Mouse (Mus musculus) bone marrow macrophage, adult 2 months (primary cell): ENCODE results near the gene Vmn1r79. TPM values are rescaled to one million over a fixed set of nuclear protein-coding genes. Genes with fewer than 3 reads are reported as not detected.
"Not testable (repeated sequence)": the region's sequence is repeated elsewhere in the genome, so short reads cannot be mapped to it uniquely, and the experiment has no call there.

Source experiments
- H3K27ac ChIP-seq: 2 replicates; pipeline ENCODE4 v1.5.1; 2012; ENCODE audit warnings: low read depth, low read length; ENCODE audit not compliant: insufficient read depth
- H3K4me1 ChIP-seq: 2 replicates; pipeline ENCODE4 v1.6.1; 2012; ENCODE audit warnings: low read length; ENCODE audit not compliant: control insufficient read depth, insufficient read depth
- H3K4me3 ChIP-seq: 2 replicates; pipeline ENCODE4 v1.5.1; 2012; ENCODE audit warnings: mild to moderate bottlenecking, low read length, moderate library complexity; ENCODE audit not compliant: insufficient read depth
- CTCF ChIP-seq: IDR thresholded peaks from 2 replicates; pipeline ENCODE4 v1.5.1; 2012; ENCODE audit warnings: low read depth, mild to moderate bottlenecking, low read length, moderate library complexity
- POLR2A ChIP-seq: IDR thresholded peaks from 2 replicates; pipeline ENCODE4 v1.6.1; 2012; ENCODE audit warnings: mild to moderate bottlenecking, low read depth, low read length, borderline replicate concordance
- polyA plus RNA-seq: library from polyadenylated mRNA; stranded (reverse); fragments of >200 nt; gene quantifications from 2 replicates; pipeline ENCODE4 v1.2.4, GENCODE M21; 2012; ENCODE audit not compliant: missing spikeins, insufficient read depth, insufficient read length

Gene Vmn1r79
- 0.28 TPM in 1 of 2 replicates, not detected in the other for polyA plus RNA-seq

- not testable (repeated sequence) for H3K4me3 ChIP-seq, H3K27ac ChIP-seq, H3K4me1 ChIP-seq
Observed at GRCm38 (mm10) chr7:12170979-12171378, at the start of gene Vmn1r79. TSS of gene Vmn1r79 (plus strand) at chr7:12171279.

- Histone ChIP-seq H3K4me3 (no peak within 1 kb of the TSS), H3K4me1 (no peaks in the 10 kb centered on the region), H3K27ac (no peak within 1 kb of the TSS)
- no peak for TF ChIP-seq CTCF
Observed at GRCm38 (mm10) chr7:12149957-12150356, 21.1 kb upstream of the Vmn1r79 start, which contains the start of gene Vmn1r78. TSS of gene Vmn1r78 (plus strand) at chr7:12150257.

GRCm38 (mm10) chr7:12156463-12156862, 14.6 kb upstream of the Vmn1r79 start:
- H3K27ac ChIP-seq, H3K4me1 ChIP-seq, H3K4me3 ChIP-seq: not testable (repeated sequence)

GRCm38 (mm10) chr7:12172926-12173325, 1.8 kb downstream of the Vmn1r79 start:
- not testable (repeated sequence) for H3K4me1 ChIP-seq, H3K27ac ChIP-seq, H3K4me3 ChIP-seq

- Histone ChIP-seq H3K4me1 (no peaks in the 10 kb centered on the region), H3K4me3 (no peak within 1 kb of the TSS), H3K27ac (no peak within 1 kb of the TSS)
- TF ChIP-seq CTCF: no peak
Observed at GRCm38 (mm10) chr7:12188986-12189385, 17.9 kb downstream of the Vmn1r79 start, which contains the start of gene Vmn1r80. TSS of gene Vmn1r80 (plus strand) at chr7:12189286.

- Histone ChIP-seq H3K4me3 (no peak overlapping the region), H3K27ac (no peak overlapping the region), H3K4me1 (no peaks in the 10 kb centered on the region)
- TF ChIP-seq POLR2A: no peak
- no peak for TF ChIP-seq CTCF
Observed at GRCm38 (mm10) chr7:12204141-12204540, 33.1 kb downstream of the Vmn1r79 start.

Other genes with a start within 250 kb of the Vmn1r79 start
- gene Vmn1r76, start 233.1 kb upstream of the Vmn1r79 start, polyA plus RNA-seq: not detected in 2 replicates
- gene Vmn1r77, start 134.5 kb upstream of the Vmn1r79 start, polyA plus RNA-seq: not detected in 2 replicates
- gene Vmn1r78, start 21.0 kb upstream of the Vmn1r79 start, polyA plus RNA-seq: not detected in 2 replicates
- 0.08 TPM in 1 of 2 replicates, not detected in the other for gene Vmn1r80, start 18.0 kb downstream of the Vmn1r79 start, polyA plus RNA-seq
- 0.13 TPM in 1 of 2 replicates, not detected in the other for gene Vmn1r81, start 97.0 kb downstream of the Vmn1r79 start, polyA plus RNA-seq
- not detected in 2 replicates for gene Vmn1r82, start 129.2 kb downstream of the Vmn1r79 start, polyA plus RNA-seq
- 0.20 TPM in 1 of 2 replicates, not detected in the other for gene Vmn1r83, start 158.2 kb downstream of the Vmn1r79 start, polyA plus RNA-seq
- 0.16 TPM in 1 of 2 replicates, not detected in the other for gene Vmn1r84, start 198.0 kb downstream of the Vmn1r79 start, polyA plus RNA-seq